Mouse (Mus musculus) right cerebral cortex, adult 2 months (tissue): ENCODE measurements around the gene Sgo1.
"Not testable (repeated sequence)": the region's sequence is repeated elsewhere in the genome, so short reads cannot be mapped to it uniquely, and the experiment has no call there.

ENCODE experiments used
- DNase-seq, 2 experiments: peaks; one replicate each; pipeline ENCODE4 v3.0.0; 2021 to 2022; ENCODE audit warnings: low spot score in 2 of 2

Sgo1 gene

GRCm38 (mm10) chr17:53688877-53689802 is at the start of gene Sgo1:
TSS of gene Sgo1 (minus strand) at chr17:53689333.
- DNase-seq, result peak; percentile 96

GRCm38 (mm10) chr17:53718916-53719315 is 29.8 kb upstream of the Sgo1 start:
- DNase-seq, result not testable (repeated sequence)

GRCm38 (mm10) chr17:53718474-53718873 is 29.3 kb upstream of the Sgo1 start:
- DNase-seq, result no peak

- DNase-seq, result not testable (repeated sequence)
Observed at GRCm38 (mm10) chr17:53715161-53715560, 26.0 kb upstream of the Sgo1 start.

GRCm38 (mm10) chr17:53714453-53714852 is 25.3 kb upstream of the Sgo1 start:
- DNase-seq, result no peak

- not testable (repeated sequence) for DNase-seq
Observed at GRCm38 (mm10) chr17:53697521-53697920, 8.4 kb upstream of the Sgo1 start.

- peak; percentile 19 to 21 for DNase-seq
Observed at GRCm38 (mm10) chr17:53694039-53694438, 4.9 kb upstream of the Sgo1 start.

- DNase-seq, result no peak
Observed at GRCm38 (mm10) chr17:53689946-53690345, 813 bp upstream of the Sgo1 start.

GRCm38 (mm10) chr17:53688321-53688720 is 812 bp downstream of the Sgo1 start:
- DNase-seq, result no peak

- peak; percentile 25 to 64 for DNase-seq
Observed at GRCm38 (mm10) chr17:53678716-53679115, 10.4 kb downstream of the Sgo1 start.

- DNase-seq, result no peak
Observed at GRCm38 (mm10) chr17:53670453-53670852, 18.7 kb downstream of the Sgo1 start.

- no peak for DNase-seq
Observed at GRCm38 (mm10) chr17:53664703-53665382, 24.3 kb downstream of the Sgo1 start.

GRCm38 (mm10) chr17:53664267-53664666 is 24.9 kb downstream of the Sgo1 start:
- DNase-seq, result no peak

GRCm38 (mm10) chr17:53661056-53661840 is 27.9 kb downstream of the Sgo1 start:
- no peak for DNase-seq

GRCm38 (mm10) chr17:53659738-53660137 is 29.4 kb downstream of the Sgo1 start:
- DNase-seq, result peak; percentile 5 to 20

- DNase-seq, result no peak
Observed at GRCm38 (mm10) chr17:53659230-53659629, 29.9 kb downstream of the Sgo1 start.

GRCm38 (mm10) chr17:53658668-53659067 is 30.5 kb downstream of the Sgo1 start:
- DNase-seq, result no peak

- peak in 1 of 2 experiments; percentile 10 for DNase-seq
Observed at GRCm38 (mm10) chr17:53657391-53657790, 31.7 kb downstream of the Sgo1 start.

GRCm38 (mm10) chr17:53656369-53656860 is 32.7 kb downstream of the Sgo1 start:
- no peak for DNase-seq

- no peak for DNase-seq
Observed at GRCm38 (mm10) chr17:53655959-53656358, 33.2 kb downstream of the Sgo1 start.

- no peak for DNase-seq
Observed at GRCm38 (mm10) chr17:53655081-53655480, 34.1 kb downstream of the Sgo1 start.

GRCm38 (mm10) chr17:53654596-53654995 is 34.5 kb downstream of the Sgo1 start:
- DNase-seq, result no peak
